Mouse (Mus musculus) cerebellum, adult 2 months (tissue): ENCODE results near the gene Vmac. TPM values are rescaled to one million over a fixed set of nuclear protein-coding genes. Genes with fewer than 3 reads are reported as not detected.
A peak's percentile ranks its signal among the peaks of the same experiment; 100 is the strongest.

Source experiments
- DNase-seq, 2 experiments: peaks; one replicate each; pipeline ENCODE4 v3.0.0; 2021
- H3K27ac ChIP-seq: fragments of 200-500 bp; 2 replicates; pipeline ENCODE4 v1.5.1; 2012; ENCODE audit warnings: low read length, control low read depth, inconsistent platforms; ENCODE audit not compliant: insufficient read depth
- H3K27me3 ChIP-seq: fragments of 200-500 bp; 2 replicates; pipeline ENCODE4 v1.6.1; 2012; ENCODE audit warnings: inconsistent platforms, mild to moderate bottlenecking, low read length, moderate library complexity; ENCODE audit not compliant: control insufficient read depth, insufficient read depth
- H3K4me1 ChIP-seq: fragments of 200-500 bp; 2 replicates; pipeline ENCODE4 v1.6.1; 2011; ENCODE audit warnings: low read length; ENCODE audit not compliant: control insufficient read depth, insufficient read depth
- H3K4me3 ChIP-seq: fragments of 200-500 bp; replicated peaks from 2 replicates; pipeline ENCODE3; 2011; ENCODE audit warnings: mild to moderate bottlenecking, low read depth, low read length, control low read depth; ENCODE audit not compliant: insufficient read depth
- CTCF ChIP-seq: fragments of 200-500 bp; IDR thresholded peaks from 2 replicates; pipeline ENCODE4 v1.5.1; 2011; ENCODE audit warnings: low read depth, mild to moderate bottlenecking, control low read depth, low read length, moderate library complexity, borderline replicate concordance; ENCODE audit not compliant: insufficient read depth
- POLR2A ChIP-seq: fragments of 200-500 bp; IDR thresholded peaks from 2 replicates; pipeline ENCODE4 v1.6.1; 2011; ENCODE audit warnings: low read length, control low read depth, borderline replicate concordance; ENCODE audit not compliant: insufficient read depth
- WGBS: fragments of 180-500 bp; shearing (Covaris S2); methylation state at CpG from one replicate; pipeline ENCODE4 v1.1.7; 2018; 5-methylcytosine and 5-hydroxymethylcytosine counted together
- polyA plus RNA-seq: library from polyadenylated mRNA; depleted of rRNA; stranded (reverse); fragments of >200 nt; gene quantifications from 2 replicates; pipeline ENCODE4 v1.2.3, GENCODE M21; 2012

Vmac gene
- polyA plus RNA-seq, 1 experiment = 18.2 TPM

DNA sequence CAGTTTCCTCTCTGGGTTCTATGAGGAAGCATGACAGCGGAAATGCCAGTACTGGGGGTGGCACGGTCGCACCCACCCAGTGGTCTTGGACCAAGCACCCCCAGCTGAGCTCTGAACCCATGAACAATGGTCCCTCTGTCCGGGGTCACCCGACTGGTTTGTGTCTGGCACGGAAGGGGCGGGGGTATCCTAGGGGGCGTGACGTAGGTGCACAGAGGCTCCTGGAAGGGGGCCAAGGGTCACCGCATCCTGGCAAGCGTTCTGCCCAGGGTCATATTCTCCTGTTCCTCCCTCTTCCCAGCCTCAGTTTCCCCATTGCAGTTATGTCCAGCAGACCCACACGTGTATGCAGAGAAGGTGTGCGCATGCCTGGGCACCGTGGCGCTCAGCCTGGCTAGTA is 35.6 kb upstream of the Vmac start:
- Histone ChIP-seq H3K27me3 (peaks cover 2% of the 10 kb centered on the region; the same call in 1 of the 2 replicates), H3K4me1 (0 out of 2 replicates have a peak, but pooled peaks cover 2% of the 10 kb centered on the region), H3K4me3 (no peak overlapping the region), H3K27ac (no peak overlapping the region)
- no peak for DNase-seq
- TF ChIP-seq CTCF (no peak), POLR2A (no peak)
- 10% methylated on average over 15 of the region's 15 CpGs for WGBS

- no peak for TF ChIP-seq POLR2A
- no peak for TF ChIP-seq CTCF
- H3K4me1 ChIP-seq = no peaks in the 10 kb centered on the region
- H3K4me3 ChIP-seq = no peak overlapping the region
- no peak overlapping the region for H3K27ac ChIP-seq
- 29% methylated on average over 71 of the region's 71 CpGs for WGBS
- no peak for DNase-seq
- H3K27me3 ChIP-seq = no peaks in the 10 kb centered on the region; the same call in 1 of the 2 replicates
Observed at GRCm38 (mm10) chr17:56751404-56752072, 33.7 kb upstream of the Vmac start.

DNA sequence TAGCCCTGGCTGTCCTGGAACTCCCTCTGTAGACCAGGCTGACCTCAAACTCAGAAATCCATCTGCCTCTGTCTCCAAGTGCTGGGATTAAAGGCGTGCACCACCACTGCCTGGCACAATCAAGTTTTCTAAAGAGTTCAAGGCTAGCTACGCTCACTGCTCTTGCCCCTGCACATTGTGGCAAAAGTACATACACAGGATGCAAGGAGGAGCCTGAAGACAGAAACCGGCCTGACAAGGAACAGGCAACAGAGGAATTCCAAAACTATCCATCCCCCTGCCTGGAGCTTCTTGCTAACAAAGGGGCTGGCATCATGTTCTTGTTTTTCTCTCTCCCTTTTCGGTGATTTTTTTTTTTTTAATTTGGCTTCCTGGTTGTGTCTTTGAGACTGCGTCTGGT is 26.4 kb upstream of the Vmac start:
- no peak overlapping the region for H3K27ac ChIP-seq
- no peak for DNase-seq
- no peaks in the 10 kb centered on the region for H3K4me1 ChIP-seq
- TF ChIP-seq CTCF (no peak), POLR2A (no peak)
- no peak overlapping the region for H3K4me3 ChIP-seq
- WGBS = 60% methylated on average over 5 of the region's 5 CpGs
- no peaks in the 10 kb centered on the region; the same call in 1 of the 2 replicates for H3K27me3 ChIP-seq

DNA sequence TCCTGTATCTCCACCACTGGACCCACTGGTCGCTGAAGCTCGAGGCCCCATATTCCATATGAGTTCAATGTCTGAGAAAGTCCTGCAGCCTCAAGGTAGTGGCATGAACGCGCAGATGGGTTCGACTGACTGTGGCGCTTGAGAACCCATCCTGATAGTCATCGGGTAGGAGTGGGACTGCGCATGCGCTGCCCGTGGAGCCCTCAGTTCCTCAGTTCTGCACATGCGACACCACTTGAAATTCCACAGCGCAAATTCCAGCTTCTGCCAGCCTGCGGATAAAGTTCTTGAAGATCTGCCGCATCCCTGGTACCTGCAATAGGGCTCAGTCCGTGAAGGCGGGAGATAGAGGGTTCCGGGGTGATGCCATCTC is 23.0 kb upstream of the Vmac start:
- no peak overlapping the region for H3K27ac ChIP-seq
- no peak overlapping the region for H3K4me3 ChIP-seq
- WGBS = 80% methylated on average over 17 of the region's 17 CpGs
- no peak for DNase-seq
- no peak for TF ChIP-seq POLR2A
- no peak for TF ChIP-seq CTCF
- no peaks in the 10 kb centered on the region; the same call in 1 of the 2 replicates for H3K27me3 ChIP-seq
- no peaks in the 10 kb centered on the region for H3K4me1 ChIP-seq

DNA sequence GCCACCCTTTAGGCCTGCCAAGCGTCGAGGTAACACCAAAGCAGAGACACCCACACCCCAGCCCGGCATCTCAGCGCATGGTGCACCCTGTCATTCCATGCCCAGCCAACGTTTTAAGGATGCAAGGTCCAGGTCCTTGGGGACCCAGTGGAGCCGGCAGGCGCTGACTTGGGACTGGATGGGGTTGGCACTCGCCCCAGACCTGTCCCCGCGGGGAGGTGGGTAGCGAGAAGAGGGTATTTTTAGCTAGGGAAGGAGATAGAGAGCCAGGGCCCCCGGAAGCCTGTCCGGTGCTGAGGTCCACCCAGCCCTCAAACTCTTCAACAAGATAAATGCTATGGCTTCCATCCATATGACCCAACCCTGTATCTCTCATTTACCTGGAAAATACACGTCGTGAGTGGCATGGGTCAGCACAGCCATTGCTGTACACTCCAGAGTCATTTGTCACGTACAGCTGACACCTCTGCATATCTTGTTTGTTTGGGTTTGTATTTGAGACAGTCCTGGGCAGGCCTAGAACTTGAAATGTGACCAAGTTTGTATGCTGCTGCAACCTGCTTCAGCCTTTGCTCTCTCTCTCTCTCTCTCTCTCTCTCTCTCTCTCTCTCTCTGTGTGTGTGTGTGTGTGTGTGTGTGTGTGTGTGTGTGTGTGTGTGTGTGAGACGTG is 22.4 kb upstream of the Vmac start:
- H3K4me1 ChIP-seq = no peaks in the 10 kb centered on the region
- H3K4me3 ChIP-seq = no peak overlapping the region
- H3K27ac ChIP-seq = no peak overlapping the region
- no peaks in the 10 kb centered on the region; the same call in 1 of the 2 replicates for H3K27me3 ChIP-seq
- no peak for TF ChIP-seq POLR2A
- no peak for TF ChIP-seq CTCF
- WGBS = 48% methylated on average over 17 of the region's 17 CpGs
- DNase-seq = no peak

GRCm38 (mm10) chr17:56738221-56738620 is 20.4 kb upstream of the Vmac start:
- TF ChIP-seq POLR2A (no peak), CTCF (no peak)
- DNase-seq = no peak
- Histone ChIP-seq H3K4me1 (no peaks in the 10 kb centered on the region), H3K27me3 (no peaks in the 10 kb centered on the region), H3K4me3 (no peak overlapping the region), H3K27ac (no peak overlapping the region)
- WGBS = 62% methylated on average over 10 of the region's 10 CpGs

DNA sequence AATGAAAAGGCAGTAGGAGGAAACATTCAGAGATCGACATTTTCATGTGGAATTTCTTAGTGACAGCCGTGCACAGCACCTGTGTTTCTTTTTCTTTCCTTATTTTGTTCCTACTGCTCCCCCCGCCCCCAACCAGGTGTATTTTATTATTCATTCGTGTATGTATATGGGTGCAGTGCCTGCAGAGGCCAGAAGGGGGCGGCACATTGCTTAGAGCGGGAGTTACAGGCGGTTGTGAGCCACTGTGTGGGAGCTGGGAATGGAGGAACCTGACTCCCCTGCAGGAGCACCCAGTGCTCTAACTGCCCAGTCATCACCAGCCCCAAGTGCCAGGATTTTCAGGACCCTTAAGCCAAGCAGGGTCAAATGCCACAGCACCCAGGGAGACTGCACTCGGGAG is 18.7 kb upstream of the Vmac start:
- H3K27ac ChIP-seq = no peak overlapping the region
- 43% methylated on average over 8 of the region's 8 CpGs for WGBS
- DNase-seq = no peak
- TF ChIP-seq CTCF (peak; percentile 24; the same call in 1 of the 2 replicates), POLR2A (no peak)
- H3K4me1 ChIP-seq = no peaks in the 10 kb centered on the region
- no peak overlapping the region for H3K4me3 ChIP-seq
- H3K27me3 ChIP-seq = no peaks in the 10 kb centered on the region

DNA sequence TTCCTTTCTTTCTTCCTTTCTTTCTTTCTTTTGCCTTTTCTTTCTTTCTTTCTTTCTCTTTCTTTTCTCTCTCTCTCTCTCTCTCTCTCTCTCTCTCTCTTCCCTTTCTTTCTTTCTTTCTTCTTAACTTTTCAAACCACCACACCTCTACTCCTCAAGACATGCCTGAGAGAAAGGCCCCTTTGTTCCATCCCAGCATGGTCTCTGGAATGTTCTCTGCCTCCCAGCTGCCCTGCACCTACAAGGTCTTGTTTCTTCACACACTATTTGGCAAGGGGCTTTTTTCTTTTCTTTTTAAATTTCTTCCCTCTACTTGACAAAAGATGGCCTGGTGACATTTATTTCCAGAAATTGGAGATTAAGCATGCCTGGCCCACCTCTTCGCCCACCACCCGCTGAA is 11.8 kb upstream of the Vmac start:
- H3K4me3 ChIP-seq = no peak overlapping the region
- WGBS = 18% methylated on average over 2 of the region's 2 CpGs
- H3K27me3 ChIP-seq = no peaks in the 10 kb centered on the region
- no peak overlapping the region for H3K27ac ChIP-seq
- no peak for DNase-seq
- TF ChIP-seq POLR2A (no peak), CTCF (no peak)
- peaks cover 16% of the 10 kb centered on the region for H3K4me1 ChIP-seq
